Mouse (Mus musculus) limb, embryonic 12.5 days (tissue): ENCODE measurements around the gene Pitpnm2. TPM values are rescaled to one million over a fixed set of nuclear protein-coding genes. Genes with fewer than 3 reads are reported as not detected.

Source experiments
- ATAC-seq: fragments of 200-750 bp; cut with Nextera tagmentation; 2 replicates; pipeline ENCODE4 v1.8.0; 2017; ENCODE audit warnings: low read depth, moderate TSS enrichment; ENCODE audit not compliant: insufficient number of reproducible peaks, insufficient read depth, low FRiP score, low TSS enrichment
- H3K27ac ChIP-seq: fragments of 300-500 bp; sonication (generic); 2 replicates; pipeline ENCODE4 v1.5.1; 2016; ENCODE audit warnings: mild to moderate bottlenecking, moderate library complexity
- H3K27me3 ChIP-seq: fragments of 300-500 bp; sonication (generic); 2 replicates; pipeline ENCODE4 v1.6.1; 2016; ENCODE audit warnings: mild to moderate bottlenecking, moderate library complexity
- H3K36me3 ChIP-seq: fragments of 300-500 bp; sonication (generic); 2 replicates; pipeline ENCODE4 v1.6.1; 2016; ENCODE audit warnings: mild to moderate bottlenecking, moderate library complexity
- H3K4me1 ChIP-seq: fragments of 300-500 bp; sonication (generic); replicated peaks from 2 replicates; pipeline ENCODE4 v1.6.1; 2016
- H3K4me2 ChIP-seq: fragments of 300-500 bp; sonication (generic); 2 replicates; pipeline ENCODE4 v1.6.1; 2016; ENCODE audit warnings: mild to moderate bottlenecking, moderate library complexity
- H3K4me3 ChIP-seq: fragments of 300-500 bp; sonication (generic); replicated peaks from 2 replicates; pipeline ENCODE4 v1.5.1; 2016; ENCODE audit warnings: mild to moderate bottlenecking
- H3K9ac ChIP-seq: fragments of 300-500 bp; sonication (generic); replicated peaks from 2 replicates; pipeline ENCODE4 v1.6.1; 2016; ENCODE audit warnings: mild to moderate bottlenecking, moderate library complexity
- H3K9me3 ChIP-seq: fragments of 300-500 bp; sonication (generic); 2 replicates; pipeline ENCODE4 v1.6.1; 2016; ENCODE audit warnings: mild to moderate bottlenecking, moderate library complexity
- WGBS: fragments of 180-500 bp; shearing (Covaris S2); methylation state at CpG from one replicate; pipeline ENCODE4 v1.1.7; 2016; 5-methylcytosine and 5-hydroxymethylcytosine counted together
- polyA plus RNA-seq: library from polyadenylated mRNA; unstranded; fragments of >200 nt; fragmentation: Nextera tagmentation; extraction: Ambion mirVana; gene quantifications from 2 replicates; pipeline ENCODE4 v1.2.1, GENCODE M21; 2016

Gene Pitpnm2
- polyA plus RNA-seq, 1 experiment from 2014 or later = 3.1 TPM

GRCm38 (mm10) chr5:124175138-124175537 lies 74.4 kb downstream of the Pitpnm2 start:
- Histone ChIP-seq H3K36me3 (no peaks in the 10 kb centered on the region), H3K9me3 (no peaks in the 10 kb centered on the region), H3K4me2 (no peak overlapping the region), H3K27me3 (no peaks in the 10 kb centered on the region), H3K4me3 (no peak overlapping the region), H3K9ac (no peak overlapping the region), H3K27ac (no peak overlapping the region), H3K4me1 (peaks cover 15% of the 10 kb centered on the region)
- ATAC-seq = no peak
- 47% methylated on average over 4 of the region's 4 CpGs for WGBS

- ATAC-seq = no peak
These were observed 76.3 kb downstream of the Pitpnm2 start for GRCm38 (mm10) chr5:124173012-124173985.

GRCm38 (mm10) chr5:124172246-124172645 lies 77.3 kb downstream of the Pitpnm2 start:
- Histone ChIP-seq H3K27ac (no peak overlapping the region), H3K27me3 (no peaks in the 10 kb centered on the region), H3K36me3 (no peaks in the 10 kb centered on the region), H3K9me3 (no peaks in the 10 kb centered on the region), H3K4me3 (no peak overlapping the region), H3K9ac (no peak overlapping the region), H3K4me2 (no peak overlapping the region), H3K4me1 (peaks cover 24% of the 10 kb centered on the region)
- ATAC-seq = no peak
- WGBS = 79% methylated on average over 4 of the region's 4 CpGs

More at GRCm38 (mm10) chr5:124173012-124173985, 76.3 kb downstream of the Pitpnm2 start:
- Histone ChIP-seq H3K9ac (no peak overlapping the region), H3K27me3 (no peaks in the 10 kb centered on the region), H3K27ac (no peak overlapping the region), H3K4me2 (no peak overlapping the region), H3K9me3 (no peaks in the 10 kb centered on the region), H3K36me3 (no peaks in the 10 kb centered on the region), H3K4me1 (peaks cover 15% of the 10 kb centered on the region), H3K4me3 (no peak overlapping the region)
- 83% methylated on average over 15 of the region's 15 CpGs for WGBS

GRCm38 (mm10) chr5:124171781-124172180 lies 77.8 kb downstream of the Pitpnm2 start:
- 65% methylated on average over 9 of the region's 9 CpGs for WGBS
- H3K4me3 ChIP-seq = no peak overlapping the region
- H3K9me3 ChIP-seq = no peaks in the 10 kb centered on the region
- H3K36me3 ChIP-seq = no peaks in the 10 kb centered on the region
- no peak overlapping the region for H3K9ac ChIP-seq
- peaks cover 24% of the 10 kb centered on the region for H3K4me1 ChIP-seq
- no peak for ATAC-seq
- no peaks in the 10 kb centered on the region for H3K27me3 ChIP-seq
- H3K4me2 ChIP-seq = no peak overlapping the region
- H3K27ac ChIP-seq = no peak overlapping the region

- no peak overlapping the region for H3K4me2 ChIP-seq
- no peak overlapping the region for H3K9ac ChIP-seq
- H3K9me3 ChIP-seq = no peaks in the 10 kb centered on the region
- H3K27me3 ChIP-seq = no peaks in the 10 kb centered on the region
- peaks cover 38% of the 10 kb centered on the region for H3K4me1 ChIP-seq
- no peaks in the 10 kb centered on the region for H3K36me3 ChIP-seq
- no peak overlapping the region for H3K27ac ChIP-seq
- WGBS = 85% methylated on average over 3 of the region's 3 CpGs
- no peak overlapping the region for H3K4me3 ChIP-seq
- no peak for ATAC-seq
These were observed 80.3 kb downstream of the Pitpnm2 start for GRCm38 (mm10) chr5:124169224-124169621.

- no peak overlapping the region for H3K27ac ChIP-seq
- no peak overlapping the region for H3K4me3 ChIP-seq
- peaks cover 44% of the 10 kb centered on the region for H3K4me1 ChIP-seq
- H3K4me2 ChIP-seq = no peak overlapping the region
- no peaks in the 10 kb centered on the region for H3K27me3 ChIP-seq
- no peaks in the 10 kb centered on the region for H3K36me3 ChIP-seq
- no peaks in the 10 kb centered on the region for H3K9me3 ChIP-seq
- 76% methylated on average over 12 of the region's 12 CpGs for WGBS
- H3K9ac ChIP-seq = no peak overlapping the region
- no peak for ATAC-seq
These were observed 80.9 kb downstream of the Pitpnm2 start for GRCm38 (mm10) chr5:124168428-124169223.

- no peaks in the 10 kb centered on the region for H3K27me3 ChIP-seq
- H3K4me3 ChIP-seq = no peak overlapping the region
- no peak for ATAC-seq
- H3K4me1 ChIP-seq = peaks cover 53% of the 10 kb centered on the region
- H3K9ac ChIP-seq = no peak overlapping the region
- H3K27ac ChIP-seq = no peak overlapping the region
- 47% methylated on average over 10 of the region's 10 CpGs for WGBS
- H3K9me3 ChIP-seq = no peaks in the 10 kb centered on the region
- no peak overlapping the region for H3K4me2 ChIP-seq
- no peaks in the 10 kb centered on the region for H3K36me3 ChIP-seq
These were observed 81.9 kb downstream of the Pitpnm2 start for GRCm38 (mm10) chr5:124167621-124168020.

GRCm38 (mm10) chr5:124166741-124167140 lies 82.8 kb downstream of the Pitpnm2 start:
- ATAC-seq = no peak
- Histone ChIP-seq H3K4me3 (no peak overlapping the region), H3K9me3 (no peaks in the 10 kb centered on the region), H3K4me1 (peaks cover 53% of the 10 kb centered on the region), H3K27me3 (no peaks in the 10 kb centered on the region), H3K9ac (no peak overlapping the region), H3K36me3 (no peaks in the 10 kb centered on the region), H3K27ac (peak overlapping the region; percentile 82; the same call in 1 of the 2 replicates), H3K4me2 (no peak overlapping the region)

GRCm38 (mm10) chr5:124165622-124166570 lies 83.7 kb downstream of the Pitpnm2 start:
- 0 out of 2 replicates have a peak, but pooled peaks have one; percentile 43 for ATAC-seq
- peak overlapping the region; percentile 28; the same call in 1 of the 2 replicates for H3K4me2 ChIP-seq
- H3K9ac ChIP-seq = peak overlapping the region; percentile 40; the same call in 1 of the 2 replicates
- peak overlapping the region; percentile 82 for H3K27ac ChIP-seq
- peaks cover 53% of the 10 kb centered on the region for H3K4me1 ChIP-seq
- H3K36me3 ChIP-seq = no peaks in the 10 kb centered on the region
- no peak overlapping the region for H3K4me3 ChIP-seq
- no peaks in the 10 kb centered on the region for H3K9me3 ChIP-seq
- 32% methylated on average over 15 of the region's 15 CpGs for WGBS
- no peaks in the 10 kb centered on the region for H3K27me3 ChIP-seq

- H3K4me2 ChIP-seq = no peak overlapping the region
- ATAC-seq = no peak
- no peak overlapping the region for H3K9ac ChIP-seq
- 63% methylated on average over 11 of the region's 11 CpGs for WGBS
- peaks cover 63% of the 10 kb centered on the region for H3K4me1 ChIP-seq
- no peak overlapping the region for H3K4me3 ChIP-seq
- no peaks in the 10 kb centered on the region for H3K36me3 ChIP-seq
- H3K27me3 ChIP-seq = no peaks in the 10 kb centered on the region
- no peaks in the 10 kb centered on the region for H3K9me3 ChIP-seq
- H3K27ac ChIP-seq = no peak overlapping the region; the same call in 1 of the 2 replicates
These were observed 86.1 kb downstream of the Pitpnm2 start for GRCm38 (mm10) chr5:124163445-124163844.
